Mouse (Mus musculus) MEL (cell line): Measurements from ENCODE around the gene Hoxb7. TPM values are rescaled to one million over a fixed set of nuclear protein-coding genes. Genes with fewer than 3 reads are reported as not detected.

Experiments used
- DNase-seq: peaks from one replicate; pipeline ENCODE4 v3.0.0; 2011; ENCODE audit warnings: low read depth, low spot score
- H3K27ac ChIP-seq: 2 replicates; pipeline ENCODE4 v1.5.1; 2012; ENCODE audit warnings: low read depth, mild to moderate bottlenecking, control low read depth, low read length, moderate library complexity; ENCODE audit not compliant: control insufficient read depth
- H3K27me3 ChIP-seq, 2 experiments: fragments of 150-350 bp in 1 of 2; sonication (generic) in 1 of 2; 2 replicates each; pipeline ENCODE4 v1.6.1; 2012; ENCODE audit warnings: low read length in 2 of 2, mild to moderate bottlenecking in 2 of 2, improper control_type of control experiment in 1 of 2, moderate library complexity in 1 of 2; ENCODE audit not compliant: insufficient read depth in 2 of 2, control insufficient read depth in 1 of 2
- H3K36me3 ChIP-seq, 2 experiments: 2 replicates each; pipeline ENCODE4 v1.6.1; 2012 to 2014; ENCODE audit warnings: low read length in 2 of 2, improper control_type of control experiment in 1 of 2, inconsistent platforms in 1 of 2, mild to moderate bottlenecking in 1 of 2; ENCODE audit not compliant: insufficient read depth in 2 of 2, control insufficient read depth in 1 of 2
- H3K4me1 ChIP-seq, 2 experiments: fragments of 150-350 bp in 1 of 2; sonication (generic) in 1 of 2; 2 replicates each; pipeline ENCODE4 v1.6.1; 2012; ENCODE audit warnings: low read length in 2 of 2, improper control_type of control experiment in 1 of 2, mild to moderate bottlenecking in 1 of 2; ENCODE audit not compliant: insufficient read depth in 2 of 2, control insufficient read depth in 1 of 2
- H3K4me3 ChIP-seq, 2 experiments: fragments of 150-350 bp in 1 of 2; sonication (generic) in 1 of 2; 2 replicates each; pipeline ENCODE4 v1.5.1; 2012; ENCODE audit warnings: low read depth in 2 of 2, low read length in 2 of 2, mild to moderate bottlenecking in 2 of 2, moderate library complexity in 2 of 2, control low read depth in 1 of 2, improper control_type of control experiment in 1 of 2; ENCODE audit not compliant: control insufficient read depth in 1 of 2, insufficient read depth in 1 of 2
- H3K79me2 ChIP-seq: 2 replicates; pipeline ENCODE4 v1.6.1; 2012; ENCODE audit warnings: mild to moderate bottlenecking, low read length, moderate library complexity; ENCODE audit not compliant: control insufficient read depth, poor library complexity, insufficient read depth
- H3K9ac ChIP-seq: 2 replicates; pipeline ENCODE4 v1.6.1; 2012; ENCODE audit warnings: low read depth, mild to moderate bottlenecking, control low read depth, low read length, moderate library complexity; ENCODE audit not compliant: control insufficient read depth, poor library complexity, severe bottlenecking
- H3K9me3 ChIP-seq: fragments of 150-350 bp; sonication (generic); replicated peaks from 2 replicates; pipeline ENCODE4 v1.6.1; 2012; ENCODE audit warnings: mild to moderate bottlenecking, low read length, improper control_type of control experiment, moderate library complexity; ENCODE audit not compliant: insufficient read depth
- BHLHE40 ChIP-seq: IDR thresholded peaks from 2 replicates; pipeline ENCODE4 v1.6.1; 2012; ENCODE audit warnings: low read depth, mild to moderate bottlenecking, inconsistent platforms, low read length, improper control_type of control experiment, borderline replicate concordance
- CHD2 ChIP-seq: IDR thresholded peaks from 2 replicates; pipeline ENCODE4 v1.6.1; 2011; ENCODE audit warnings: low read length, improper control_type of control experiment
- ELF1 ChIP-seq: IDR thresholded peaks from 2 replicates; pipeline ENCODE4 v1.6.1; 2014; ENCODE audit warnings: low read depth, mild to moderate bottlenecking, inconsistent platforms, low read length, improper control_type of control experiment, moderate library complexity
- EP300 ChIP-seq, 2 experiments: IDR thresholded peaks; 2 replicates each; pipeline ENCODE4 v1.6.1; 2011; ENCODE audit warnings: improper control_type of control experiment in 2 of 2, low read length in 2 of 2, low read depth in 1 of 2, mild to moderate bottlenecking in 1 of 2
- ETS1 ChIP-seq: IDR thresholded peaks from 2 replicates; pipeline ENCODE4 v1.6.1; 2012; ENCODE audit warnings: low read depth, mild to moderate bottlenecking, inconsistent platforms, low read length, improper control_type of control experiment, moderate library complexity
- GABPA ChIP-seq: IDR thresholded peaks from 2 replicates; pipeline ENCODE4 v1.6.1; 2012; ENCODE audit warnings: low read depth, mild to moderate bottlenecking, inconsistent platforms, low read length, improper control_type of control experiment, moderate library complexity
- GATA1 ChIP-seq: IDR thresholded peaks from 2 replicates; pipeline ENCODE4 v1.6.1; 2011; ENCODE audit warnings: low read depth, low read length, improper control_type of control experiment
- HCFC1 ChIP-seq: IDR thresholded peaks from 2 replicates; pipeline ENCODE4 v1.6.1; 2012; ENCODE audit warnings: low read depth, mild to moderate bottlenecking, inconsistent platforms, low read length, improper control_type of control experiment, moderate library complexity
- MAFK ChIP-seq: IDR thresholded peaks from 2 replicates; pipeline ENCODE4 v1.6.1; 2011; ENCODE audit warnings: low read depth, mild to moderate bottlenecking, low read length, improper control_type of control experiment, borderline replicate concordance
- MAX ChIP-seq: IDR thresholded peaks from 2 replicates; pipeline ENCODE4 v1.6.1; 2011; ENCODE audit warnings: low read length, improper control_type of control experiment
- MAZ ChIP-seq: IDR thresholded peaks from 2 replicates; pipeline ENCODE4 v1.6.1; 2012; ENCODE audit warnings: low read depth, mild to moderate bottlenecking, inconsistent platforms, low read length, improper control_type of control experiment
- MXI1 ChIP-seq: IDR thresholded peaks from 2 replicates; pipeline ENCODE4 v1.6.1; 2011; ENCODE audit warnings: mild to moderate bottlenecking, low read depth, low read length, improper control_type of control experiment
- MYB ChIP-seq: IDR thresholded peaks from 2 replicates; pipeline ENCODE4 v1.6.1; 2011; ENCODE audit warnings: mild to moderate bottlenecking, low read depth, low read length, improper control_type of control experiment
- MYC ChIP-seq: IDR thresholded peaks from 2 replicates; pipeline ENCODE4 v1.6.1; 2011; ENCODE audit warnings: low read depth, mild to moderate bottlenecking, low read length, improper control_type of control experiment, moderate library complexity
- NRF1 ChIP-seq: IDR thresholded peaks from 2 replicates; pipeline ENCODE4 v1.6.1; 2014; ENCODE audit warnings: low read depth, mild to moderate bottlenecking, inconsistent platforms, low read length, improper control_type of control experiment, moderate library complexity; ENCODE audit not compliant: poor library complexity, insufficient read depth, severe bottlenecking
- POLR2A ChIP-seq, 2 experiments: IDR thresholded peaks; 2 replicates each; pipeline ENCODE4 v1.6.1; 2011 to 2012; ENCODE audit warnings: low read length in 2 of 2, mild to moderate bottlenecking in 2 of 2, control low read depth in 1 of 2, improper control_type of control experiment in 1 of 2, low read depth in 1 of 2, moderate library complexity in 1 of 2; ENCODE audit not compliant: control insufficient read depth in 1 of 2, insufficient read depth in 1 of 2, poor library complexity in 1 of 2
- POLR2AphosphoS2 ChIP-seq: IDR thresholded peaks from 2 replicates; pipeline ENCODE4 v1.6.1; 2011; ENCODE audit warnings: low read length, improper control_type of control experiment
- RAD21 ChIP-seq: IDR thresholded peaks from 2 replicates; pipeline ENCODE4 v1.6.1; 2011; ENCODE audit warnings: mild to moderate bottlenecking, low read depth, low read length, improper control_type of control experiment
- RCOR1 ChIP-seq: IDR thresholded peaks from 2 replicates; pipeline ENCODE4 v1.6.1; 2012; ENCODE audit warnings: low read depth, mild to moderate bottlenecking, inconsistent platforms, low read length, improper control_type of control experiment
- SIN3A ChIP-seq: IDR thresholded peaks from 2 replicates; pipeline ENCODE4 v1.6.1; 2012; ENCODE audit warnings: low read length, improper control_type of control experiment, inconsistent platforms
- TBP ChIP-seq: IDR thresholded peaks from 2 replicates; pipeline ENCODE4 v1.8.0; 2011; ENCODE audit warnings: low read depth, low read length, improper control_type of control experiment
- TCF12 ChIP-seq: IDR thresholded peaks from 2 replicates; pipeline ENCODE4 v1.6.1; 2014; ENCODE audit warnings: low read depth, mild to moderate bottlenecking, inconsistent platforms, low read length, improper control_type of control experiment, moderate library complexity
- UBTF ChIP-seq: IDR thresholded peaks from 2 replicates; pipeline ENCODE4 v1.6.1; 2012; ENCODE audit warnings: low read depth, mild to moderate bottlenecking, inconsistent platforms, low read length, improper control_type of control experiment, moderate library complexity, borderline replicate concordance; ENCODE audit not compliant: insufficient read depth
- USF1 ChIP-seq: IDR thresholded peaks from 2 replicates; pipeline ENCODE4 v1.6.1; 2014; ENCODE audit warnings: low read depth, mild to moderate bottlenecking, inconsistent platforms, low read length, improper control_type of control experiment, moderate library complexity
- USF2 ChIP-seq, 2 experiments: IDR thresholded peaks; 2 replicates each; pipeline ENCODE4 v1.6.1; 2011 to 2012; ENCODE audit warnings: improper control_type of control experiment in 2 of 2, low read length in 2 of 2, borderline replicate concordance in 1 of 2, inconsistent platforms in 1 of 2, low read depth in 1 of 2, mild to moderate bottlenecking in 1 of 2; ENCODE audit not compliant: insufficient read depth in 1 of 2
- ZC3H11A ChIP-seq: IDR thresholded peaks from 2 replicates; pipeline ENCODE4 v1.6.1; 2012; ENCODE audit warnings: low read depth, mild to moderate bottlenecking, inconsistent platforms, low read length, improper control_type of control experiment
- ZNF384 ChIP-seq: IDR thresholded peaks from 2 replicates; pipeline ENCODE4 v1.6.1; 2012; ENCODE audit warnings: low read depth, mild to moderate bottlenecking, inconsistent platforms, low read length, improper control_type of control experiment
- polyA plus RNA-seq, 2 experiments: library from polyadenylated mRNA; stranded (reverse) in 1 of 2; unstranded in 1 of 2; fragments of >175 nt in 1 of 2; fragments of >200 nt in 1 of 2; gene quantifications; 2 replicates each; pipeline versions ENCODE4 v1.2.1 to v1.2.4; 2012; ENCODE audit warnings: low replicate concordance in 2 of 2, low read depth in 1 of 2; ENCODE audit not compliant: insufficient read length in 2 of 2, insufficient read depth in 1 of 2, missing spikeins in 1 of 2
- total RNA-seq: library from RNA; depleted of rRNA; stranded (reverse); fragments of 300-350 nt; gene quantifications from 2 replicates; pipeline ENCODE4 v1.2.3, GENCODE M21; 2012

The Hoxb7 gene
- total and polyA plus RNA-seq, 3 experiments = not detected

DNA sequence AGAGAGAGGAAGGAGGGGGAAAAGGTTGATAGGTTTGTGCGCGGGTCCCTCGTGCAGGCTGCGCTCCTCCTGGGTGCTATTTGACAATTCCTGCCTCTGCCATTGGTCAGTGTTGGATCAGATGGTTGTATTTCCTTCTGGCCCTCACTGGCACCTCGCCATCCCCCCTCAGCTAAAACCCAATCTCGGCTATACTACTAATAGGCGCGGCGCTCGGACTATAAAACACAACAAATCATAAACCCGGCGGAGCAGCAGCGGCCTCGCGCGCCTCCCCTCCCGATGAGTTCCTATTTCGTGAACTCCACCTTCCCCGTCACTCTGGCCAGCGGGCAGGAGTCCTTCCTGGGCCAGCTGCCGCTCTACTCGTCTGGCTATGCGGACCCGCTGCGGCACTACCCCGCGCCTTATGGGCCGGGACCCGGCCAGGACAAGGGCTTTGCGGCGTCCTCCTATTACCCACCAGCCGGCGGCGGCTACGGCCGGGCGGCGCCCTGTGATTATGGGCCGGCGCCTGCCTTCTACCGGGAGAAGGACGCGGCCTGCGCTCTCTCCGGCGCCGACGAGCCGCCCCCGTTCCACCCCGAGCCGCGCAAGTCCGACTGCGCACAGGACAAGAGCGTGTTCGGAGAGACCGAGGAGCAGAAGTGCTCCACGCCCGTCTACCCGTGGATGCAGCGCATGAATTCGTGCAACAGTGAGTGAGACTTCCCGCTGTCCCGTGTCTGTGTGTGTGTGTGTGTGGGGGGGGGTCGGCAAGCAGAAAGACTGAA, 12.7 kb downstream of the Hoxb7 start:
- peaks cover 13 to 17% of the 10 kb centered on the region in 2 experiments for H3K27me3 ChIP-seq
- no peak overlapping the region for H3K27ac ChIP-seq
- 0 out of 4 replicates have a peak, but pooled peaks cover 0 to 4% of the 10 kb centered on the region in 2 experiments for H3K4me1 ChIP-seq
- no peak overlapping the region for H3K4me3 ChIP-seq
- H3K9me3 ChIP-seq = no peaks in the 10 kb centered on the region
- no peaks in the 10 kb centered on the region for H3K79me2 ChIP-seq
- no peaks in the 10 kb centered on the region for H3K36me3 ChIP-seq
- no peak overlapping the region for H3K9ac ChIP-seq
- DNase-seq = no peak
- TF ChIP-seq GABPA = no peak
- TF ChIP-seq MAFK = no peak
- TF ChIP-seq POLR2A (IDR thresholded peaks at IDR 0.05; ENCODE audit: control insufficient read depth in 1 of 2, insufficient read depth in 1 of 2, low read depth in 1 of 2, low read length in 2 of 2, poor library complexity in 1 of 2) = no peak
- no peak for TF ChIP-seq MYB
- no peak for TF ChIP-seq MAX
- TF ChIP-seq EP300 (IDR thresholded peaks at IDR 0.05; ENCODE audit: low read depth in 1 of 2, low read length in 2 of 2) = no peak
- TF ChIP-seq CHD2 = no peak
- TF ChIP-seq RAD21 = no peak
- TF ChIP-seq TBP = no peak
- no peak for TF ChIP-seq UBTF
- no peak for TF ChIP-seq SIN3A
- no peak for TF ChIP-seq ZC3H11A
- TF ChIP-seq BHLHE40 = no peak
- TF ChIP-seq POLR2AphosphoS2 = no peak
- no peak for TF ChIP-seq USF2 (IDR thresholded peaks at IDR 0.05; ENCODE audit: borderline replicate concordance in 1 of 2, insufficient read depth in 1 of 2, low read depth in 1 of 2, low read length in 2 of 2)
- TF ChIP-seq RCOR1 = no peak
- no peak for TF ChIP-seq TCF12
- TF ChIP-seq USF1 = no peak
- TF ChIP-seq, all 39 proteins: peak for 0

DNA sequence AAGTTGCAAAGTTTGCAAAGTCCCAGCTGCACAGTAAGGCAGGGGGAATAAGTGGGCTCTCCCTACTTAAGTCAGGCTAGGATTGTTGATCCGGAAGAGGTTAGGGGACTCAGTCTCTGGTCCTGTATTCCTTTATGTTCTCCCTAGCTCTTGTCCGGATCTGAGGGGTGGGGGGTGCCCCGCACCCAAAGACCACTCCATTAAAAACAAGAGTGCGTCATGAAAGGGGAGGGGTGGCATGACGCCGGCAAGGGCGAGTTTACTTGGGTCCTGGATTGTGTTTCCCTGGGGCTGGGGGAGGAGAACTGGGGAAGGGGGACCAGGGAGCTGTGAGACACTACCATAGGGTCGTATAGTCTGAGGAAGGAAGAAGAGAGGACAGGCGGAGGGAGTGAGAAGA, 13.4 kb downstream of the Hoxb7 start:
- no peak overlapping the region for H3K27ac ChIP-seq
- no peak overlapping the region for H3K4me3 ChIP-seq
- no peaks in the 10 kb centered on the region for H3K9me3 ChIP-seq
- TF ChIP-seq NRF1 = no peak
- no peak for TF ChIP-seq MAX
- TF ChIP-seq EP300 (IDR thresholded peaks at IDR 0.05; ENCODE audit: low read depth in 1 of 2, low read length in 2 of 2) = no peak
- no peak for TF ChIP-seq ETS1
- TF ChIP-seq CHD2 = no peak
- no peak for TF ChIP-seq USF1
- no peak for TF ChIP-seq MAFK
- TF ChIP-seq GATA1 = no peak
- no peak for TF ChIP-seq HCFC1
- TF ChIP-seq ZNF384 = no peak
- TF ChIP-seq MAZ = no peak
- no peak for TF ChIP-seq MXI1
- no peak for TF ChIP-seq MYC
- no peak for TF ChIP-seq ELF1
- no peak for TF ChIP-seq POLR2AphosphoS2
- no peak overlapping the region for H3K9ac ChIP-seq
- no peak for DNase-seq
- H3K4me1 ChIP-seq = 0 out of 4 replicates have a peak, but pooled peaks cover 0 to 3% of the 10 kb centered on the region in 2 experiments
- no peaks in the 10 kb centered on the region for H3K79me2 ChIP-seq
- H3K27me3 ChIP-seq = peaks cover 13 to 17% of the 10 kb centered on the region in 2 experiments
- H3K36me3 ChIP-seq = no peaks in the 10 kb centered on the region
